Mouse (Mus musculus) hindbrain, embryonic 12.5 days (tissue): ENCODE measurements around the gene Gm36079. TPM values are rescaled to one million over a fixed set of nuclear protein-coding genes. Genes with fewer than 3 reads are reported as not detected.
A peak's percentile ranks its signal among the peaks of the same experiment; 100 is the strongest.
"Not testable (repeated sequence)": the region's sequence is repeated elsewhere in the genome, so short reads cannot be mapped to it uniquely, and the experiment has no call there.

Source experiments
- ATAC-seq: fragments of 200-750 bp; cut with Nextera tagmentation; 2 replicates; pipeline ENCODE4 v1.8.0; 2017; ENCODE audit warnings: moderate TSS enrichment; ENCODE audit not compliant: low FRiP score
- H3K27ac ChIP-seq: fragments of 300-500 bp; sonication (generic); 2 replicates; pipeline ENCODE4 v1.5.1; 2016; ENCODE audit warnings: mild to moderate bottlenecking
- H3K27me3 ChIP-seq: fragments of 300-500 bp; sonication (generic); 2 replicates; pipeline ENCODE4 v1.6.1; 2016; ENCODE audit warnings: mild to moderate bottlenecking
- H3K36me3 ChIP-seq: fragments of 300-500 bp; sonication (generic); 2 replicates; pipeline ENCODE4 v1.6.1; 2016; ENCODE audit warnings: mild to moderate bottlenecking
- H3K4me1 ChIP-seq: fragments of 300-500 bp; sonication (generic); 2 replicates; pipeline ENCODE4 v1.6.1; 2016
- H3K4me2 ChIP-seq: fragments of 300-500 bp; sonication (generic); replicated peaks from 2 replicates; pipeline ENCODE4 v1.6.1; 2016; ENCODE audit warnings: mild to moderate bottlenecking
- H3K4me3 ChIP-seq: fragments of 300-500 bp; sonication (generic); 2 replicates; pipeline ENCODE4 v1.5.1; 2016; ENCODE audit warnings: mild to moderate bottlenecking
- H3K9ac ChIP-seq: fragments of 300-500 bp; sonication (generic); 2 replicates; pipeline ENCODE4 v1.6.1; 2016; ENCODE audit warnings: mild to moderate bottlenecking, moderate library complexity
- H3K9me3 ChIP-seq: fragments of 300-500 bp; sonication (generic); replicated peaks from 2 replicates; pipeline ENCODE4 v1.6.1; 2016; ENCODE audit warnings: mild to moderate bottlenecking
- WGBS: fragments of 180-500 bp; shearing (Covaris S2); methylation state at CpG from one replicate; pipeline ENCODE4 v1.1.7; 2016; 5-methylcytosine and 5-hydroxymethylcytosine counted together
- polyA plus RNA-seq: library from polyadenylated mRNA; unstranded; fragments of >200 nt; fragmentation: Nextera tagmentation; extraction: Ambion mirVana; gene quantifications from 2 replicates; pipeline ENCODE4 v1.2.1, GENCODE M21; 2016

The Gm36079 gene
- not detected in 2 replicates for polyA plus RNA-seq

- ATAC-seq, H3K9me3 ChIP-seq, H3K4me3 ChIP-seq, H3K27ac ChIP-seq, H3K36me3 ChIP-seq, H3K4me1 ChIP-seq, H3K4me2 ChIP-seq, H3K9ac ChIP-seq: not testable (repeated sequence)
- H3K27me3 ChIP-seq = peaks cover 17% of the 10 kb centered on the region
- WGBS = 0% methylated on average over 5 of the region's 17 CpGs
These were observed at the start of gene Gm36079 for GRCm38 (mm10) chr13:120026911-120027310. Gene Gm36079, minus strand, starts transcription at chr13:120027011.

GRCm38 (mm10) chr13:120070878-120071277 lies 44.1 kb upstream of the Gm36079 start:
- H3K4me1 ChIP-seq, H3K9ac ChIP-seq, H3K9me3 ChIP-seq, H3K36me3 ChIP-seq, H3K27me3 ChIP-seq, H3K4me3 ChIP-seq, H3K27ac ChIP-seq, H3K4me2 ChIP-seq: not testable (repeated sequence)
- ATAC-seq = peak; percentile 40
- WGBS = no CpG with 5 or more reads among the region's 13 CpGs

- not testable (repeated sequence) for H3K27ac ChIP-seq, H3K9ac ChIP-seq, H3K4me3 ChIP-seq, H3K36me3 ChIP-seq, H3K27me3 ChIP-seq, ATAC-seq, H3K4me1 ChIP-seq, H3K4me2 ChIP-seq, H3K9me3 ChIP-seq
- WGBS = no CpG with 5 or more reads among the region's 12 CpGs
These were observed 43.3 kb upstream of the Gm36079 start for GRCm38 (mm10) chr13:120070012-120070598.

GRCm38 (mm10) chr13:120063439-120064089 lies 36.8 kb upstream of the Gm36079 start:
- H3K4me1 ChIP-seq, H3K27ac ChIP-seq, H3K4me2 ChIP-seq, H3K36me3 ChIP-seq, H3K4me3 ChIP-seq, H3K9ac ChIP-seq, H3K27me3 ChIP-seq, H3K9me3 ChIP-seq: not testable (repeated sequence)
- no CpG with 5 or more reads among the region's 22 CpGs for WGBS
- peak; percentile 78 for ATAC-seq

GRCm38 (mm10) chr13:120062903-120063302 lies 36.1 kb upstream of the Gm36079 start:
- H3K36me3 ChIP-seq, H3K4me3 ChIP-seq, H3K9ac ChIP-seq, H3K27me3 ChIP-seq, ATAC-seq, H3K27ac ChIP-seq, H3K9me3 ChIP-seq, H3K4me1 ChIP-seq, H3K4me2 ChIP-seq: not testable (repeated sequence)
- WGBS = no CpG with 5 or more reads among the region's 4 CpGs

- not testable (repeated sequence) for H3K4me1 ChIP-seq, H3K4me3 ChIP-seq, H3K27me3 ChIP-seq, H3K9ac ChIP-seq, H3K4me2 ChIP-seq, ATAC-seq, H3K36me3 ChIP-seq, H3K9me3 ChIP-seq, H3K27ac ChIP-seq
These were observed 25.3 kb upstream of the Gm36079 start, which contains the start of gene Gm21188 for GRCm38 (mm10) chr13:120052085-120052484. Gene Gm21188, minus strand, starts transcription at chr13:120052194.

GRCm38 (mm10) chr13:120048608-120049007 lies 21.8 kb upstream of the Gm36079 start:
- not testable (repeated sequence) for H3K9me3 ChIP-seq, ATAC-seq, H3K4me1 ChIP-seq, H3K27ac ChIP-seq, H3K36me3 ChIP-seq, H3K9ac ChIP-seq, H3K27me3 ChIP-seq, H3K4me3 ChIP-seq, H3K4me2 ChIP-seq
- no CpG with 5 or more reads among the region's 5 CpGs for WGBS

GRCm38 (mm10) chr13:120048186-120048585 lies 21.4 kb upstream of the Gm36079 start:
- not testable (repeated sequence) for H3K4me3 ChIP-seq, H3K9ac ChIP-seq, H3K36me3 ChIP-seq, H3K4me1 ChIP-seq, H3K27ac ChIP-seq, ATAC-seq, H3K27me3 ChIP-seq, H3K9me3 ChIP-seq, H3K4me2 ChIP-seq
- WGBS = no CpG with 5 or more reads among the region's 2 CpGs

GRCm38 (mm10) chr13:120046422-120047209 lies 19.8 kb upstream of the Gm36079 start:
- 2% methylated on average over 10 of the region's 40 CpGs for WGBS

GRCm38 (mm10) chr13:120041145-120041544 lies 14.3 kb upstream of the Gm36079 start:
- not testable (repeated sequence) for H3K36me3 ChIP-seq, H3K9ac ChIP-seq, H3K9me3 ChIP-seq, H3K27ac ChIP-seq, ATAC-seq, H3K4me1 ChIP-seq, H3K4me2 ChIP-seq, H3K4me3 ChIP-seq
- peaks cover 22% of the 10 kb centered on the region for H3K27me3 ChIP-seq
- WGBS = no CpG with 5 or more reads among the region's 1 CpGs

More at GRCm38 (mm10) chr13:120046422-120047209, 19.8 kb upstream of the Gm36079 start:
- H3K36me3 ChIP-seq, H3K4me2 ChIP-seq, H3K27ac ChIP-seq, H3K9ac ChIP-seq, H3K4me3 ChIP-seq, H3K9me3 ChIP-seq, H3K4me1 ChIP-seq: not testable (repeated sequence)
- 0 out of 2 replicates have a peak, but pooled peaks have one; percentile 32 for ATAC-seq
- peaks cover 13% of the 10 kb centered on the region for H3K27me3 ChIP-seq

- H3K27ac ChIP-seq, ATAC-seq, H3K9me3 ChIP-seq, H3K4me2 ChIP-seq, H3K4me3 ChIP-seq, H3K4me1 ChIP-seq, H3K36me3 ChIP-seq, H3K9ac ChIP-seq: not testable (repeated sequence)
- WGBS = 7% methylated on average over 6 of the region's 6 CpGs
- peaks cover 33% of the 10 kb centered on the region for H3K27me3 ChIP-seq
These were observed 11.1 kb upstream of the Gm36079 start for GRCm38 (mm10) chr13:120037881-120038280.

- not testable (repeated sequence) for H3K9me3 ChIP-seq, H3K27ac ChIP-seq, H3K36me3 ChIP-seq, H3K4me2 ChIP-seq, H3K9ac ChIP-seq, H3K4me3 ChIP-seq, ATAC-seq, H3K4me1 ChIP-seq
- under 1% methylated on average over 24 of the region's 25 CpGs for WGBS
- H3K27me3 ChIP-seq = peaks cover 27% of the 10 kb centered on the region
These were observed 9.8 kb upstream of the Gm36079 start for GRCm38 (mm10) chr13:120036577-120037115.
